Mouse (Mus musculus) heart, adult 9 months (tissue): ENCODE results near the gene Ifnab.

Experiments used
- DNase-seq, 2 experiments: peaks; one replicate each; pipeline ENCODE4 v3.0.0; 2022; ENCODE audit warnings: low spot score in 2 of 2

Ifnab gene

DNA sequence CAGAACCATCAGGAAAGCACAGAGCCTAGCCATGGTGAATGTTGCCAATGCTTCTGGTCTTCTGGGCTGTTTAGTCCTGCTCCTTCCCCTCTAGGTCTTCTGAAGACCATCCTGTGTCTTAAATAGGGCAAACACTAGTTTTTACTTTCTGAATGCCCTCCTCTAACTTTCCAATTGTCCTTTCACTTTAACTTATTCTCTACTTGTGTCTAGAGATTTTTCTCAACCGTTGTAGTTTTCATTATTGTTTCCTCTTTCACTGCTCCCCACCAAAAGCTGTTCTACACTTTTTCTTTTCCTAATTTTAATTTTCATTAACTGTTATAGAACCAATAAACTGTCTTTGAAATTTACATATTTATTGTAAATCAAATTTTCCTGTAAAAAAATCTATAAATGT, 14.3 kb downstream of the Ifnab start, which contains the start of gene Ifna16:
TSS of gene Ifna16 (minus strand) at position 101 of the 400 bp plus-strand sequence.
- DNase-seq, result no peak

- no peak for DNase-seq
Observed at GRCm38 (mm10) chr4:88655461-88655860, 35.7 kb downstream of the Ifnab start.

- DNase-seq, result no peak
Observed at GRCm38 (mm10) chr4:88653644-88654043, 37.5 kb downstream of the Ifnab start.

- DNase-seq, result no peak
Observed at GRCm38 (mm10) chr4:88644359-88644758, 46.8 kb downstream of the Ifnab start, which contains the start of gene Ifna13. Ifna13 (minus strand) TSS chr4:88644459.

DNA sequence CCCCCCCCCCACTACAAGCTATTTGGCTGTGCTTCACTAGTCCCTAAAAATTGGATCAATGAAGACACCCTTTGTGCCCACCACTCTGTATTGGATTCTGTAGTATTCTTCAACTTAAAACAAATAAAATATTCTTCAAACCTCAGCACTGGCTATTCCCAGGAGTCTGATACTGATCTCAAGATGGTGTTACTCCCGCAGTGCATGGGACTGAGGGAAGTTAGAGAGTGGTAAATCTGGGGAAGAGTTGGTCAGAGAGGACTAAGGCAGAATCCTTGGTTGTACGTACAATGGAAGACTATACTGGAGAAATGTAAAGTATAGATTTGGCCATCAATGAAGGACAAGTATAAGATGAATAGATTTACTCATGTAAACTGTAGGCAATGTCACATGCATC, 48.6 kb downstream of the Ifnab start:
- no peak for DNase-seq

DNA sequence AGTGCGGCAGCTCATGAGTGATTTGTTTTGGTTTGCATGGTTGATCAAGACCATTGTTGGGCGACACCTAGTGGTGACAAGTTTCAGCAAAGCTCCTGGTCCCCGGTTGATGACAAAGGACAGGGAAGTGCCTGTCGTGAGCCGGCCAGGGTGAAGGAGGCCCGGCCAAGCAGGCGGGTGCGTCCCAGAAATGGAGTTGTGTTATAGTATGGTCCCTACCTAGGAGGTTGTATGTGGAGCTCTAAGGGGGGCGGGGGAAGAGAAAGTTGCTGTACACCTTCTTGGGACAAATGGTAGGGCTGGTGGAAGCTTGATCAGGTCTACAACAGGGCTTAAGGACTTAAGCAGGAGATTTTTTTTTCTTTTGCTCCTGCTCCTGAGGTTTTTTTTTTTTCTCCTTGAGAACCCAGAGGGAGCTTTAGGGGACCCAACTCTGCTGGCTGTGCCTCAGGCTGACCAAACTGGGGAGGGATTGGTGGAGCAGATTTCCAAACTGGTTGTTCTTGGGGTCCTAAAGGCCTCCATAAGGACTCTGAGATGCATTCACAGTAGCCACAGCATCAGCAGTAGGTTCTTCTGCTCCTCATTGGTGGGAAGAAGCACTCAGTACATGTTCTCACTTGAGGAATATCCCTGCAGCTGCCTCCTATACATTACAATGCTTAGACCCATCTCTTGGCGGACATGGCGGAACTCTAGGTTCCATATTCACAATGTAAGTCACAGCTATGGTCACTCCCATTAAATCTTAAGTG, 49.9 kb downstream of the Ifnab start:
- peak; percentile 72 to 89 for DNase-seq

GRCm38 (mm10) chr4:88640704-88641076, 50.5 kb downstream of the Ifnab start:
- DNase-seq, result no peak
